Mouse (Mus musculus) left cerebral cortex, adult 2 months (tissue): ENCODE results near the gene Ccdc86. TPM values are rescaled to one million over a fixed set of nuclear protein-coding genes. Genes with fewer than 3 reads are reported as not detected.

Source experiments
- DNase-seq, 2 experiments: peaks; one replicate each; pipeline ENCODE4 v3.0.0; 2021 to 2022; ENCODE audit warnings: low spot score in 2 of 2, mixed read lengths in 1 of 2; ENCODE audit errors: extremely low spot score in 1 of 2
- H3K27ac ChIP-seq: fragments of 200-600 bp; 2 replicates; pipeline ENCODE4 v1.8.1; 2022
- H3K4me3 ChIP-seq: fragments of 200-600 bp; 2 replicates; pipeline ENCODE4 v1.8.1; 2022
- CTCF ChIP-seq: fragments of 200-600 bp; IDR thresholded peaks from 2 replicates; pipeline ENCODE4 v1.8.1; 2022; ENCODE audit warnings: antibody characterized with exemption, mild to moderate bottlenecking, moderate library complexity
- intact Hi-C: fragments of 180-260 bp; cut with DNase I; formaldehyde crosslinking; loops from one replicate; pipeline ENCODE4 v1.15.1; 2025
- total RNA-seq, 2 experiments: library from RNA; stranded (reverse); gene quantifications; 2 replicates each; pipeline ENCODE4 v1.2.3; 2021

Gene Ccdc86
- total RNA-seq, 2 experiments from 2014 or later, result 7.8 to 10.6 TPM

DNA sequence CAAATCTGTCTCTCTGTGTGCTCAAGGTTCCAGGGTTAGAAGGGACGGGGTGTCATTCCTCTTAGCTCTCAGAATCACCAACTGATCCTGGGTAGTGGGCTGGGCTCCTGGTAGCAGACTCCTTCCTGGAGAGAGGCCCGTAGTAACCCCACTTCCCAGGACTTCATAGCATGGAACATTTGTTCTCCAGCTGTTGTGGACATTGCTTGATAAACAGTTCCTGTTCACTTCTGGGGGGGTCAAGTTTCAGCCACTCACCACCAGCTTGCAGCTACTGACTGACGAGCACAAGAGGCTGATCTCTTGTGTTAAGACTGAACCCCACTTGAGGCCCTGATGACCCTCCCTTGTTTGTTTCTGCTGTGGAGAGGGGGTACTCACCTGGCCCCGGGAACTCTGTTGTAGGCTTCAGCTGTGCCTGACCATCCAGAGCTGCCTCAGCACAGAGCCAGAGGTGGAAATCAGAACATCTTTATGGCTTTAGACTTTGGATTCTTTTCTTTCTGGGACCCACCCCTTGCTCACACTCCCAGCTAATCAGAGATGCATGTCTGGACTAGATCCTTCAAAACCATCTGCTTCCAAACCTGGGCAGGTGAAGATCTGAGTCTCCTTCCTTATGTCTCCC lies 25.3 kb upstream of the Ccdc86 start, which contains the start of gene Ms4a10:
Ms4a10 (minus strand) TSS at position 433 of the 628 bp plus-strand sequence.
- intact Hi-C loops, result no loop called here
- TF ChIP-seq CTCF, result no peak
- Histone ChIP-seq H3K4me3 (no peak within 1 kb of the TSS), H3K27ac (no peak within 1 kb of the TSS)
- DNase-seq, result no peak

DNA sequence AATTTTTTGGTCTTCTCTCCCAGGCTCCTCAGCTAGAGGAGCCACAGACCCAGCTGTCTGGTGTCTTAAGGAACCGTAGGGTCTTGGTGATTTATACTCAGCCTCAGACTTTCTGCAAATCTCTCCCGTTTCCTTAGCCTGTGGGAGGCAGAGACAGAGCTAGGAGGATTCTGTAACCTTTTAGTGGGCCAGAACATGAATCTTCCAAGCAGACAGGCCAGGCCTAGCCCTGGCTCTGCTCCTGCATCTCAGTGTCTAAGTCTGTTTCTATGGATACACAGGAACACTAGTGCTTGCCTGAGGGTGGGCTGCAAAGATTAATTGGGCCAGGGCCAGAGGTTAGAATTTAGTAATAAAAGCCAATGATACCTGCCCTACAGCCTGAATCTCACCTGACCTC lies 24.1 kb upstream of the Ccdc86 start:
- intact Hi-C loops, result no loop called here
- Histone ChIP-seq H3K4me3 (no peak overlapping the region), H3K27ac (no peak overlapping the region)
- TF ChIP-seq CTCF, result no peak
- DNase-seq, result no peak

DNA sequence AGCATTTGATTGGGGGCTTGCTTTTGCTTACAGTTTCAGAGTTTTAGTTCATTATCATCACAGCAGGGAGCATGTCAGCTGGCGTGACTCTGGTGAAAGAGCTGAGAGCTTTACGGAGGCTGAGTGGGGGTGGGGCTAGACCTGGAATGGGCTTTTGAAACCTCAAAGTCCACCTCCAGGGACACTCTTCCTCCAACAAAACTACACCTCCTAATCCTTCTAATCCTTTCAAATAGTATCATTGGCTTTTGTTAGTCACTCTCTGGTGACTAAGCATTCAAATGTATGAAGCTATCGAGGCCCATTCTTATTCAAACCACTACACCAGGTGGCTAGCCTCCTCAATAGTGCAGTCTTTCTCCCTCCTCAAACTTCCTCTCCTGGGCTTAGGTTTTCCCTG lies 23.6 kb upstream of the Ccdc86 start:
- Histone ChIP-seq H3K27ac (no peak overlapping the region), H3K4me3 (no peak overlapping the region)
- DNase-seq, result no peak
- no peak for TF ChIP-seq CTCF
- intact Hi-C loops, result no loop called here

DNA sequence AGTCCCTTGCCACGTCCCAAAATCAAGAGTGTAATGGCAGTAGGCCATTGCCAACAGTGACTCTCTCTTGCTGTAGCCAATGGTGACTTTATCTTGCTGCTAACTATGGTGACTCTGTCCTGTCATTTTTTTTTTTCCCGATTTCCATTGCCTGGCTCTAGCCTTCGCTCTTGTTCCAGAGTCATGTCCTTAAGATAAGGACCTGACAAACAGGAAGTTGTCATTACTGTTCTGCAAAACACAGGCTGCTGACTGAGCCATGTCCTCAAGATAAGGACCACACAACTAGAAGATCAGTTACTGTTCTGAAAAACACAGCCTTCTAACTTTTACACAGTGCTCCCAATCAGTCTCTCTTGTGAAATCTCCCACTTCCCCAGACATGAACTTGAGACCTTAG lies 21.4 kb upstream of the Ccdc86 start:
- no peak overlapping the region for H3K27ac ChIP-seq
- H3K4me3 ChIP-seq, result no peak overlapping the region
- TF ChIP-seq CTCF, result no peak
- intact Hi-C loops, result no loop called here
- no peak for DNase-seq

DNA sequence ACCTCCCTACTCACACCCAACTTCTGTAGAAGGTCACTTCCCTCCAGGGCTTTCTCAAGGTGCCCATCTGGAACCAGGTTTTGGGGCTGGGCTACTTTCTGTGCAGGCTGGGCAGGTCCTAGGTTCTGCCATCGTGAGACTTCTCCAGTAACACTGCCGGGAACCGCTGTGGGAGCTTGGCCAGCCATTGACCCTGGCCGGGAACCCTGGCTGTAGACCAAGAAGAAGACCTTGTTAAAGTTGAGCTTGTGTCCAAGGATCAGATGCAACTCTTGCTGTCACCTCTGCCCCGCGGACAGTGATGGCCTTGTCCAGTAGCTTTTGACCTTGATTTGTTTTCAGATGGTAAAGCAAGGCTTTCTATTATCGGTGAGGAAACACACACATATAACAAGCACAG lies 19.5 kb upstream of the Ccdc86 start:
- intact Hi-C loops, result no loop called here

DNA sequence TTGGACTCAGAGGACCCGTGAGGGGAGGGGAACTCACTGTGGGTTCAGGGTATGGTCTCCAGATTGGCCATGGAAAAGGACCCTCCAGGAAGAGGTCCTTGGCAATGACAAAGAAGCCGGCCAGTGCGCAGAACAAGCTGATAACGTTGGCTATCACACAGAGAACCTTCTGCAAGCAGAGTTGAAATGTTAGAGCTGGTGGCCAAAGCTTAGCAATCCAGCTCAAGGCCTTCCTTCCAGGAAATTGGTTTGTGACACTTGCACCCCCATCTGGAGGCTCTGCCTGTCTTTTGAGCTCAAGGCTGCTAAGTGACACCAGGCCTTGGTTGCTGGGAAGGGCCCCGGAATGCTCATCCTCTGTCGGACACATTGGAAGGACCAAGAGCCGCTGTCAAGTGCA lies 16.7 kb upstream of the Ccdc86 start:
- intact Hi-C loops, result no loop called here

More for the DNA sequence above, 19.5 kb upstream of the Ccdc86 start:
- no peak overlapping the region for H3K4me3 ChIP-seq
- no peak for TF ChIP-seq CTCF
- no peak for DNase-seq
- H3K27ac ChIP-seq, result no peak overlapping the region

DNA sequence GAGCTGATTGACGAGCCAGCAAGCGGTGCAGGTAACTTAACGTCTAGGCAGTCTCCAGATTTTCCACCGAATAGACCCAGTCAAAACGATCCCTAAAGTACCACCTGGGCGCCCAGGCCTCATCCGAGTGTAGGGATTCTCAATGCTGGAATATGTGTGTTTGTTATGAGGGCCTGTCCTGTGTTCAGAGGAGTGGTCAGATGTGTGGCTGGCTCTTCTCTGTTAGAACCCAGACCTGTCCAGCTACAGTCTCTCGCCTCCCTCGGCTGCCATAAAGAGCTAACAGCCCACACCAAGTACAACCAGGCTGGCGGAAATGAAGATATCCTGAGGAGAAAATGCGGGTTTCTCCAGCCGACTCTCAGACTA lies 10.9 kb upstream of the Ccdc86 start:
- DNase-seq, result no peak
- no peak for TF ChIP-seq CTCF
- no peak overlapping the region for H3K27ac ChIP-seq
- H3K4me3 ChIP-seq, result no peak overlapping the region
- intact Hi-C loops, result loop anchor here (2.0 kb wide), 3 partner anchors 51 to 293 kb away; no protein-coding TSS in a partner anchor

More for the DNA sequence above, 16.7 kb upstream of the Ccdc86 start:
- Histone ChIP-seq H3K4me3 (no peak overlapping the region), H3K27ac (no peak overlapping the region)
- no peak for TF ChIP-seq CTCF
- DNase-seq, result no peak

DNA sequence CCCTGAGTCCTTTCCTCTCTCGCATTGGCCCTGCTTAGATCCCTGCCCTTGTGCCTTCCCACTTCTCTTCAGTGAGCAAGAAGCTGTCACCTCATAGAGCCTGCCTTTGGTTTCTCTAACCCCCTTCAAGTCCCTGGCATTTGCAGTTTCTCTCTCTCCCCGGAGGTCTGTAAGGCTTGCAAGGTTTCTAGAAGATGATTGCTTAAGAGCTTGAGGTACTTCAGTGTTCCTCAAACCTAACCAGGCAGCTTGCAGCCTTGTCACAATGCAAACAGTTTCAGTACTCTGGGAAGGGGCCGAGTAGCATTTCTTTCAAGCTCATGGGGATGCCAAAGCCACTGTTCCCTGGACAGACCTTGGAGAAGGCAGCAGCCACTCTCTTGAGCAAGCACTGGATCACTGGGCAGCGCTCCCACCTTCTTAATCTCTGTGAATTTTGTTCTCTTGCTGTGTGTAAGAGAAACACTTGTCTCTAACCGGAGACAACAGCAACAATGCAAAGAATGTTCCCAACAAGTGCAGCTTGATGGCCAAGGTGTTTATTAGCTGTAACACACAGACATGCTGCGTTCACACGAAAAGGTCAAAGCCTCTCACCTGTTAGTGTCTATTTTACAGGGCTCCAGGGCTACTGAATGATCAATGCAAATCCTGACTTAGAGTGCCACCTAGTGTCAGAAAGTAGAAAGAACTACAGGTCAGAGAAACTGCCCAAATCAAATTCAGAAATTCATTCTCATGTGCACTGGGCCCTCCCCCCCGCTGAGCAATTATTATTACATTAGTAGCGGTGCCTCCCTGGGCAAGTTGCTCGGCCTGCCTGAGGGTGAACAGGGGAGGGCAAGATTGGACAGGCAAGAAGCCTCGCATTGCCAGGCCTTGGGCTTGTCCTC lies 10.3 kb upstream of the Ccdc86 start:
- intact Hi-C loops, result loop anchor here (2.0 kb wide), 3 partner anchors 51 to 293 kb away; no protein-coding TSS in a partner anchor
- no peak overlapping the region for H3K27ac ChIP-seq
- TF ChIP-seq CTCF, result peak; percentile 87
- DNase-seq, result peak in 1 of 2 experiments; percentile 29
- H3K4me3 ChIP-seq, result no peak overlapping the region

DNA sequence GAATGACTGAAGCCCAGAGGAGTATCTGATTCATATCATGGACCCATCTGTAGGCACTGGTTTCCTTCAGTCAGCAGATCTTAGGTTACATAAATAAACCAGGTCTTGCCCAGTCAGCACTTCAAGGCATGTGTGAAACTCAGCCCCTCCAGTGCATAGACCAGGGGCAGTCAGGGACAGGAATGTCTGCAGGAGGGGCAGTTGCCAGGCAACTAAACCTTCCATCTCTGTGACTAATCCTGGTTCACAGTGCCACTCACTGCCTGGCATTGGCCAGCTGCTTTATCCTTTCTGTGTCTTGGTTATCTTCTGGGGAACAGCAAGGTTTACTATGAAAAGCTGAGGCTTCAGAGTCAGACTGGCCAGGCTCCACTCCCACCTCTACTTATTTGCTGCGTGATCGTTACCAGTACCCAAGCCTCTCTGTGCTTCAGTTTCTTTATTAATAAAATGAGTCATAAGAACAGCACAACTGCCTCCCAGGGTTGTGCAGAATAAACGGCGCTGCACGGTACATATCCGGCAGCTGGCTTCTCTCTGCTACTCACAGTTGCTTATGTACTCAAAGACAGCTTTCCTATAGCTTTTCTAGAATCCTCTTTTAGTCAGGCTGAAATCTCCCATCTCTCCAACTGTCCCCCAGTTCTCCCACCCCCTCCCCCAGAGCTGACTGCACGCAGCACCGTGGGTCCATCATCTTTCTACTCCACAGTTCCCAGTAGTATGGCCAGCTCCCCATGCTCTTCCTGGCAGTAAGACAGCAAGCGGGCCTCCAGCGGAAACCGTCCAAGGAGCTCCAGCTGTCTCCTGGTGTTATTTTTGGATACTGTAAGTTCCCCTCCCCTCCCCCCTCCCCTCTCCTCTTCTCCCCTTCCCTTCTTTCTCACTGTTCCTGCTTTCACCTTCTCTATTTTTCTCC lies 3.2 kb upstream of the Ccdc86 start:
- no peak for TF ChIP-seq CTCF
- intact Hi-C loops, result no loop called here
- Histone ChIP-seq H3K4me3 (no peak overlapping the region), H3K27ac (peak overlapping the region; percentile 62)
- peak; percentile 26 to 36 for DNase-seq

DNA sequence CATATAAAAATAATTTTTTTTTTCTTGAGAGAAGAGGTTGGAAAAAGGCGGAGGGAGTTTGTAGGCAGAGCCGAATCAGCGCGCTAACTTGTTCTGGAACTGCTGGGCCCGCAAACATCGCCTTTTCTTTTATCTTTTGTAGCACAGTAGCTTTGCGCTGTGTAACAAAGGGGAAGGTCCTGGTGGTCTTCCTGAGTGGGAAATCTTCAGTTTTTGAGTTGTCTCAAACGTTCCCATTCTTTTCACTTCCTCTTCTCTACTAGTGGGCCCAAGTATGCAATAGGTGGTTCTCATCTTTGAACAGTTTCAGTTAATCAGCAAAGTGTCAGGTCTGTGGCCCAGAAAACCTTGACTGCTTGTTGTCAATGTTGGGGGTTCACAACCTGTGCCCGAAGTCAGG lies 492 bp upstream of the Ccdc86 start:
- intact Hi-C loops, result loop anchor here (1.0 kb wide), 1 partner anchor 240 kb away; no protein-coding TSS in a partner anchor
- TF ChIP-seq CTCF, result no peak
- DNase-seq, result no peak
- H3K4me3 ChIP-seq, result peak overlapping the region; percentile 34
- peak overlapping the region; percentile 66 for H3K27ac ChIP-seq

DNA sequence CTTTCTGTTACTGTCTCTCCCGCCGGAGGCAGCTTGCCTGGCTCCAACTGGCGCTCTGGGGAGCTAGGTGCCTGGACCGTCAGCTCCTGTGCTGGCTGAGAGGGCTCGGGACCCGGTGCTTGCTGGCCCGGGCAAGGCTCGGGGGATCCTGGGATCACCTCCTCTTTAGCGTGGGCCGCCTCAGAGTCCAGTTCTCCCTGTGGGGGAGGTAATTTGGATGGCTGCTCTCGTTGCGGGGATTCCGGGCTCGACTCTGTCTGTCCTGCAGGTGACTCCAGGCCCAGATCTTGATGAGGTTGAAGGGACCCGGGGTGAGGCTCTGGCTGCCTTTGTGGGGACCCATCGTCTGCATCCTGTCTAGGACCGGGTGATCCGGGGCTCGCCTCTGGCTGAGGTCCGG lies 650 bp downstream of the Ccdc86 start:
- Histone ChIP-seq H3K27ac (no peak overlapping the region), H3K4me3 (peak overlapping the region; percentile 84)
- DNase-seq, result peak in 1 of 2 experiments; percentile 24
- TF ChIP-seq CTCF, result no peak
- intact Hi-C loops, result no loop called here
